ENCODE assay signal across 9 mouse cellular contexts in the genomic region with DNA sequence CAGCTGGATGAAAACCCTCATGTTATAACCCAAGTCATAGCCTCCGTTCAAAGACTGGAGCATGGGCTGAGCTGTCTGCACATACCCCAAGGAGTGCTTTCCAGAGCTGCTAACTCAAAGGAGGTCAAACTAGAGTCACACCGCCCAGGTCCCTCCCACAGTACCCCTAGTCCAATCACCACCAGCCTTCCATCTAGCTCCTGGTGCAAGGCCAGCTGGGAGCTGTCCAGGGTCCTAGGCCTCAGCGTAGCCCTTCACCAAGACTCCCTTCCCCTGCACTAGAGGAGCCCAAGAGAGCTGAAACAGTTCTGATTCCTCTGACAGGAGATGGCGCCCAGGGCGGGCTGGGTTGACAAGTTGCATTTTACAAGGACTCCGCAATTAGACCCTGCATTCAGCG. TPM values are rescaled to one million over a fixed set of nuclear protein-coding genes. Genes with fewer than 3 reads are reported as not detected.
DNase-seq lines count a peak whose midpoint lies in the region; ATAC-seq lines count a peak whose summit lies in the region.
"Had no signal": no experiment of that assay in that cellular context is flagged by ENCODE, and none has a peak within 500 bp of the region (broad histone marks: within the 10 kb centered on the region; RNA-seq: fewer than 3 reads in every experiment).

No protein-coding gene starts in this region.

- no peaks in the 10 kb centered on the region for H3K36me3 ChIP-seq in limb, embryonic 15.5 days
- no peaks in the 10 kb centered on the region for H3K36me3 ChIP-seq in neural tube, embryonic 13.5 days

- H3K9ac ChIP-seq in limb, embryonic 15.5 days, result no peak overlapping the region
- no peak overlapping the region for H3K9ac ChIP-seq in neural tube, embryonic 13.5 days

- H3K4me1 ChIP-seq in limb, embryonic 15.5 days, result peaks cover 7% of the 10 kb centered on the region; the same call in 1 of the 2 replicates
- H3K4me1 ChIP-seq in neural tube, embryonic 13.5 days (replicated peaks), result no peaks in the 10 kb centered on the region; the same call in 1 of the 2 replicates
- H3K4me1 ChIP-seq: megakaryocyte, embryonic 14.5 days had no signal

- H3K27ac ChIP-seq in limb, embryonic 15.5 days, result no peak overlapping the region
- no peak overlapping the region for H3K27ac ChIP-seq in neural tube, embryonic 13.5 days (replicated peaks)

- peak; percentile 87 for ATAC-seq in limb, embryonic 15.5 days (ENCODE audit: insufficient number of reproducible peaks, low FRiP score, low TSS enrichment, low read depth)
- peak; percentile 77; the same call in 1 of the 2 replicates for ATAC-seq in neural tube, embryonic 13.5 days (ENCODE audit: low read depth)

- no peak overlapping the region for H3K4me3 ChIP-seq in limb, embryonic 15.5 days
- no peak overlapping the region for H3K4me3 ChIP-seq in neural tube, embryonic 13.5 days
- H3K4me3 ChIP-seq: megakaryocyte, embryonic 14.5 days had no signal

- peak; percentile 93 for DNase-seq in heart, adult 11 months
- DNase-seq in heart, postnatal 25 days (ENCODE audit: low spot score), result no peak
- peak; percentile 23 for DNase-seq in c-Kit-positive CD71-positive TER-119-negative erythroid progenitor cells, embryonic 14.5 days (ENCODE audit: low read depth)
- peak; percentile 60 for DNase-seq in gastrocnemius, postnatal 14 days
- DNase-seq in hindlimb bud, embryonic 11.5 days (ENCODE audit: extremely low spot score, low read depth, low spot score), result peak; percentile 96
- DNase-seq in thymus, postnatal 36 days, result peak; percentile 12 to 23

- intact Hi-C loops in heart, postnatal 25 days (cut with DNase I), result no loop called here
- intact Hi-C loops in gastrocnemius, postnatal 14 days (cut with DNase I; ENCODE audit: low total_unique reads), result no loop called here

- under 1% methylated on average over 7 of the region's 7 CpGs for WGBS in limb, embryonic 15.5 days
- WGBS in neural tube, embryonic 13.5 days, result 5% methylated on average over 7 of the region's 7 CpGs

- H3K9me3 ChIP-seq in limb, embryonic 15.5 days, result no peaks in the 10 kb centered on the region
- no peaks in the 10 kb centered on the region for H3K9me3 ChIP-seq in neural tube, embryonic 13.5 days
- H3K9me3 ChIP-seq: megakaryocyte, embryonic 14.5 days had no signal

- no peak overlapping the region for H3K4me2 ChIP-seq in limb, embryonic 15.5 days
- no peak overlapping the region for H3K4me2 ChIP-seq in neural tube, embryonic 13.5 days

- H3K27me3 ChIP-seq in limb, embryonic 15.5 days, result no peaks in the 10 kb centered on the region
- H3K27me3 ChIP-seq in neural tube, embryonic 13.5 days, result no peaks in the 10 kb centered on the region

RNA-seq across cellular contexts. Expression of a gene that starts 18.0 kb away (rescaled TPM):
- total RNA-seq in heart, postnatal 25 days (2021), result not detected
- total RNA-seq in gastrocnemius, postnatal 14 days (2021), result not detected
- polyA plus RNA-seq in limb, embryonic 15.5 days (2015; fragmentation: Nextera tagmentation; extraction: Ambion mirVana), result not detected in 2 replicates
- 3.7 and 3.9 TPM in 2 replicates for polyA plus RNA-seq in neural tube, embryonic 13.5 days (2015; fragmentation: Nextera tagmentation; extraction: Ambion mirVana)
